Mouse (Mus musculus): ENCODE measurements around the gene Ces3a. TPM values are rescaled to one million over a fixed set of nuclear protein-coding genes. Genes with fewer than 3 reads are reported as not detected.
"Not testable (repeated sequence)": the region's sequence is repeated elsewhere in the genome, so short reads cannot be mapped to it uniquely, and the experiment has no call there.

Ces3a gene
- polyA plus RNA-seq, 1 experiment from 2014 or later, result not detected

GRCm38 (mm10) chr8:105025050-105025449, 23.4 kb upstream of the Ces3a start:
- Histone ChIP-seq H3K27me3 (ENCODE audit: control insufficient read depth, insufficient read depth, low read length) (no peaks in the 10 kb centered on the region), H3K4me1 (ENCODE audit: control insufficient read depth in 2 of 2, insufficient read depth in 2 of 2, low read length in 2 of 2) (no peaks in the 10 kb centered on the region), H3K9ac (ENCODE audit: low read length) (no peak overlapping the region), H3K4me2 (ENCODE audit: low read length) (no peak overlapping the region), H3K9me3 (ENCODE audit: control insufficient read depth, low read length) (no peaks in the 10 kb centered on the region), H3K36me3 (ENCODE audit: control insufficient read depth, insufficient read depth, low read length) (no peaks in the 10 kb centered on the region), H3K27ac (replicated peaks in 1 of 2; ENCODE audit: control insufficient read depth in 1 of 2, insufficient read depth in 1 of 2, low read depth in 2 of 2, low read length in 2 of 2) (no peak overlapping the region), H3K4me3 (ENCODE audit: control insufficient read depth in 1 of 2, insufficient read depth in 1 of 2, low read depth in 1 of 2, low read length in 2 of 2) (no peak overlapping the region)
- no peak for ATAC-seq (ENCODE audit: insufficient number of reproducible peaks, insufficient read depth, low FRiP score, low read depth)
- 49% methylated on average over 2 of the region's 2 CpGs for whole genome bisulfite sequencing

DNA sequence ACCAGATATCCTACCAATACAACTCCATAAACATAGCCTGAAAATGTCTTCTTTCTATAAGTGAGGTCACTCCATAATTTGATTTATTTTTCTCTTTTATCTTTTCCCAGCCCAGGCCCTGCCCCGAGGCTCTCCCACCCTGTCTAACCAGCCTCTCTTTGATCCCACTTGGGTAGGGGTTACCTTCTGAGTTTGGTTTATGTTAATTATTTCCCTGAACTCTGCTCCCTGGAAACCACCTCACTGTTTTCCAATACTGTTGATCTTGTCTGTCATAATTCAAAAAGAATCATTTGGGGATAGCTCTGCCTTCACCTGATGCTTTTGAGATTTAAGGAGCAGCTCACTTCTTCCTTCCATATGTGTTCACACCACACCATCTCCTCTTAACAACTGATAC, 4.9 kb upstream of the Ces3a start:
- H3K36me3 ChIP-seq (ENCODE audit: control insufficient read depth, insufficient read depth, low read length), result no peaks in the 10 kb centered on the region
- no peak overlapping the region for H3K27ac ChIP-seq (replicated peaks in 1 of 2; ENCODE audit: control insufficient read depth in 1 of 2, insufficient read depth in 1 of 2, low read depth in 2 of 2, low read length in 2 of 2)
- no peaks in the 10 kb centered on the region for H3K27me3 ChIP-seq (ENCODE audit: control insufficient read depth, insufficient read depth, low read length)
- no peak overlapping the region for H3K4me3 ChIP-seq (ENCODE audit: control insufficient read depth in 1 of 2, insufficient read depth in 1 of 2, low read depth in 1 of 2, low read length in 2 of 2)
- 66% methylated on average over 1 of the region's 1 CpGs for WGBS
- no peaks in the 10 kb centered on the region for H3K4me1 ChIP-seq (ENCODE audit: control insufficient read depth in 2 of 2, insufficient read depth in 2 of 2, low read length in 2 of 2)
- no peak for ATAC-seq (ENCODE audit: insufficient number of reproducible peaks, insufficient read depth, low FRiP score, low read depth)
- H3K9ac ChIP-seq (ENCODE audit: low read length), result no peak overlapping the region
- H3K4me2 ChIP-seq (ENCODE audit: low read length), result no peak overlapping the region
- no peaks in the 10 kb centered on the region for H3K9me3 ChIP-seq (ENCODE audit: control insufficient read depth, low read length)

- H3K9ac ChIP-seq (ENCODE audit: low read length), result no peak overlapping the region
- no peak overlapping the region for H3K27ac ChIP-seq (replicated peaks in 1 of 2; ENCODE audit: control insufficient read depth in 1 of 2, insufficient read depth in 1 of 2, low read depth in 2 of 2, low read length in 2 of 2)
- no peaks in the 10 kb centered on the region for H3K27me3 ChIP-seq (ENCODE audit: control insufficient read depth, insufficient read depth, low read length)
- no peak overlapping the region for H3K4me3 ChIP-seq (ENCODE audit: control insufficient read depth in 1 of 2, insufficient read depth in 1 of 2, low read depth in 1 of 2, low read length in 2 of 2)
- H3K4me2 ChIP-seq (ENCODE audit: low read length), result no peak overlapping the region
- ATAC-seq (ENCODE audit: insufficient number of reproducible peaks, insufficient read depth, low FRiP score, low read depth), result no peak
- no peaks in the 10 kb centered on the region for H3K36me3 ChIP-seq (ENCODE audit: control insufficient read depth, insufficient read depth, low read length)
- H3K9me3 ChIP-seq (ENCODE audit: control insufficient read depth, low read length), result no peaks in the 10 kb centered on the region
- no peaks in the 10 kb centered on the region for H3K4me1 ChIP-seq (ENCODE audit: control insufficient read depth in 2 of 2, insufficient read depth in 2 of 2, low read length in 2 of 2)
- WGBS, result 77% methylated on average over 3 of the region's 3 CpGs
Measured at GRCm38 (mm10) chr8:105045824-105046401, 2.5 kb upstream of the Ces3a start.

DNA sequence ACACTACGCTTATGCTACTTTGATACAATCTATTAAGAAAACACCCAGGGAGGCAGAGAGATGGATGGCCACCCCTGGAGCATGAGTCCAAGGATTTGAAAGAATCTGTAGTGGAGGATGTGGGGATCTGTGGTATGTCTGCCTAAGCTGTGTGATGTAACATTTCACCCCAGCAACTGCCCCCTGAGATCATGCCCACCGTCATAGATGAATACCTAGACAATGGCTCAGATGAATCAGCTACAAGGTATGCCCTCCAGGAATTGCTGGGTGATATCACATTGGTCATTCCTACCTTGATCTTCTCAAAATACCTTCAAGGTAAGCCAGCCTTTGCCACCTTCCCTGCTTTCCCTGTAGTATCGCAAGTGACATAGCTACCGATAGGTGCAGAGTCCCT, 7.8 kb downstream of the Ces3a start:
- Histone ChIP-seq H3K9me3 (ENCODE audit: control insufficient read depth, low read length) (no peaks in the 10 kb centered on the region), H3K27ac (replicated peaks in 1 of 2; ENCODE audit: control insufficient read depth in 1 of 2, insufficient read depth in 1 of 2, low read depth in 2 of 2, low read length in 2 of 2) (no peak overlapping the region), H3K4me3 (ENCODE audit: control insufficient read depth in 1 of 2, insufficient read depth in 1 of 2, low read depth in 1 of 2, low read length in 2 of 2) (no peak overlapping the region), H3K36me3 (ENCODE audit: control insufficient read depth, insufficient read depth, low read length) (no peaks in the 10 kb centered on the region), H3K9ac (ENCODE audit: low read length) (no peak overlapping the region), H3K4me1 (ENCODE audit: control insufficient read depth in 2 of 2, insufficient read depth in 2 of 2, low read length in 2 of 2) (no peaks in the 10 kb centered on the region), H3K4me2 (ENCODE audit: low read length) (no peak overlapping the region), H3K27me3 (ENCODE audit: control insufficient read depth, insufficient read depth, low read length) (no peaks in the 10 kb centered on the region)
- WGBS, result 80% methylated on average over 4 of the region's 4 CpGs
- ATAC-seq (ENCODE audit: insufficient number of reproducible peaks, insufficient read depth, low FRiP score, low read depth), result no peak

DNA sequence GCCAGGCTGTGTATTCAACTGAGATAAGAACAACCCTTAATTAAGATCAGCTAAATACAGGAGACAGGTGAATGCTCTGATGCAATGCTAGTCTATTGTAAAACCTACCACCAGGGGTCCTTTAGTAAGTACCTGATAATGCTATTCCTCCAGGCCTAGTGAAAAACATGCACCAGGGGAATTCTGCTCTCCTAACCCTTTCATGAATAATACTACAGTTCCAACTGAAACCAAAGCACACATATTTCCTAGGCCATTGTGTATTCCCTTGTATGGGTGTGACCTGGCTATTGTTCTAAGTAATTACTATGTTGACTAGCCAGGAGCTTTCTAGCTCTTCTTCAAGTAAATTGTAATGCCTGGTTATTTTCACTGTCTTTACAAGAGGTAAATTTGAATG, 11.7 kb downstream of the Ces3a start:
- H3K9me3 ChIP-seq (ENCODE audit: control insufficient read depth, low read length), result peaks cover 4% of the 10 kb centered on the region; the same call in 1 of the 2 replicates
- no peaks in the 10 kb centered on the region for H3K4me1 ChIP-seq (ENCODE audit: control insufficient read depth in 2 of 2, insufficient read depth in 2 of 2, low read length in 2 of 2)
- no peak overlapping the region for H3K9ac ChIP-seq (ENCODE audit: low read length)
- no peak for ATAC-seq (ENCODE audit: insufficient number of reproducible peaks, insufficient read depth, low FRiP score, low read depth)
- H3K36me3 ChIP-seq (ENCODE audit: control insufficient read depth, insufficient read depth, low read length), result no peaks in the 10 kb centered on the region
- no peak overlapping the region for H3K4me3 ChIP-seq (ENCODE audit: control insufficient read depth in 1 of 2, insufficient read depth in 1 of 2, low read depth in 1 of 2, low read length in 2 of 2)
- H3K4me2 ChIP-seq (ENCODE audit: low read length), result no peak overlapping the region
- no peaks in the 10 kb centered on the region for H3K27me3 ChIP-seq (ENCODE audit: control insufficient read depth, insufficient read depth, low read length)
- no peak overlapping the region for H3K27ac ChIP-seq (replicated peaks in 1 of 2; ENCODE audit: control insufficient read depth in 1 of 2, insufficient read depth in 1 of 2, low read depth in 2 of 2, low read length in 2 of 2)

GRCm38 (mm10) chr8:105066761-105067160, 18.4 kb downstream of the Ces3a start:
- Histone ChIP-seq H3K36me3 (ENCODE audit: control insufficient read depth, insufficient read depth, low read length) (no peaks in the 10 kb centered on the region), H3K4me2 (ENCODE audit: low read length) (no peak overlapping the region), H3K27me3 (ENCODE audit: control insufficient read depth, insufficient read depth, low read length) (no peaks in the 10 kb centered on the region), H3K9me3 (ENCODE audit: control insufficient read depth, low read length) (peaks cover 4% of the 10 kb centered on the region; the same call in 1 of the 2 replicates), H3K4me1 (ENCODE audit: control insufficient read depth in 2 of 2, insufficient read depth in 2 of 2, low read length in 2 of 2) (no peaks in the 10 kb centered on the region), H3K27ac (replicated peaks in 1 of 2; ENCODE audit: control insufficient read depth in 1 of 2, insufficient read depth in 1 of 2, low read depth in 2 of 2, low read length in 2 of 2) (no peak overlapping the region), H3K9ac (ENCODE audit: low read length) (no peak overlapping the region), H3K4me3 (ENCODE audit: control insufficient read depth in 1 of 2, insufficient read depth in 1 of 2, low read depth in 1 of 2, low read length in 2 of 2) (no peak overlapping the region)
- WGBS, result 0% methylated on average over 1 of the region's 1 CpGs
- ATAC-seq (ENCODE audit: insufficient number of reproducible peaks, insufficient read depth, low FRiP score, low read depth), result no peak

DNA sequence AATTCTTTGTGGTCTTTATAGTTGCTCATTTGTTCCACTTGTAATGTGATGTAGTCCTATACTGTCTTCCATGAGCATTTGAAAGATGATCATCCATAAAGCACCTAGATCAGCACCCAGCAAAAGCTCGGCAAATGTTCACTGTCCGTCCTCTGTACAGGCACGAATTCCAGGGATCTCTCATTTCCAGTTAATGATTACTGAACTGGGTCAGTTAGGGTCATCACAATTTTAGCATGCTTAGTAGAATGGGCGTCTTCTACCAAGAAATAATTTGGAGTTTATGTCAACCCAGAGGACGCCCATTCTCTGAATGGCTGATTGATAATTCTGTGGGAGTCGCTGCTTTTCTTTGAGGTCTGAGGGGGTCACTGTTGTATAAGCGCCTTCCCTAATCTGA, 19.5 kb downstream of the Ces3a start:
- not testable (repeated sequence) for H3K4me1 ChIP-seq (ENCODE audit: control insufficient read depth in 2 of 2, insufficient read depth in 2 of 2, low read length in 2 of 2); H3K9ac ChIP-seq (ENCODE audit: low read length); H3K4me3 ChIP-seq (ENCODE audit: control insufficient read depth in 1 of 2, insufficient read depth in 1 of 2, low read depth in 1 of 2, low read length in 2 of 2); H3K36me3 ChIP-seq (ENCODE audit: control insufficient read depth, insufficient read depth, low read length); ATAC-seq (ENCODE audit: insufficient number of reproducible peaks, insufficient read depth, low FRiP score, low read depth); H3K9me3 ChIP-seq (ENCODE audit: control insufficient read depth, low read length); H3K4me2 ChIP-seq (ENCODE audit: low read length); H3K27me3 ChIP-seq (ENCODE audit: control insufficient read depth, insufficient read depth, low read length); H3K27ac ChIP-seq (replicated peaks in 1 of 2; ENCODE audit: control insufficient read depth in 1 of 2, insufficient read depth in 1 of 2, low read depth in 2 of 2, low read length in 2 of 2)
- WGBS, result 67% methylated on average over 7 of the region's 7 CpGs

DNA sequence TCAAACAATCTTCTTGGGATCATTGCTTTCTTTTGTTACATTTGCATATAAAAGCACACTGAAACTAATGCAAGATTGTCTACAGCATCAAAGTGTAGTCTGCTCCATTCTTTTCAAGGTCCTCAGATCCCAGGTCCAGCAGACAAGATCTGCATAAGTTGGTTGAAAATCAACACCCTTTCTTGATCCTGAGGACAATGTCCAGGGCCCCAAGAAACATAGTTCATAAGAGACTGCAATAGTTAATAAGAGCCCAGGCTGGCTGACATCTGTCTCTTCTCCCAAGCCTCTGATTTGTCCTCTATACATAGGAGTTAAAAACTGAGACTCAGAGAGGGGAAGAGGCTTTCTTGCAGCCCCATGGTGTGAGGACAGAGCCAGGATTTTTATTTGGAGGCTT, 20.6 kb downstream of the Ces3a start:
- Histone ChIP-seq H3K27me3 (ENCODE audit: control insufficient read depth, insufficient read depth, low read length) (no peaks in the 10 kb centered on the region), H3K4me1 (ENCODE audit: control insufficient read depth in 2 of 2, insufficient read depth in 2 of 2, low read length in 2 of 2) (no peaks in the 10 kb centered on the region), H3K36me3 (ENCODE audit: control insufficient read depth, insufficient read depth, low read length) (no peaks in the 10 kb centered on the region), H3K9ac (ENCODE audit: low read length) (no peak overlapping the region), H3K4me2 (ENCODE audit: low read length) (no peak overlapping the region), H3K27ac (replicated peaks in 1 of 2; ENCODE audit: control insufficient read depth in 1 of 2, insufficient read depth in 1 of 2, low read depth in 2 of 2, low read length in 2 of 2) (no peak overlapping the region), H3K4me3 (ENCODE audit: control insufficient read depth in 1 of 2, insufficient read depth in 1 of 2, low read depth in 1 of 2, low read length in 2 of 2) (no peak overlapping the region), H3K9me3 (ENCODE audit: control insufficient read depth, low read length) (no peaks in the 10 kb centered on the region)
- ATAC-seq (ENCODE audit: insufficient number of reproducible peaks, insufficient read depth, low FRiP score, low read depth), result no peak

Data from heart, embryonic 14.5 days (tissue).